11 mouse cellular contexts compared by ENCODE assay signal in the genomic region with DNA sequence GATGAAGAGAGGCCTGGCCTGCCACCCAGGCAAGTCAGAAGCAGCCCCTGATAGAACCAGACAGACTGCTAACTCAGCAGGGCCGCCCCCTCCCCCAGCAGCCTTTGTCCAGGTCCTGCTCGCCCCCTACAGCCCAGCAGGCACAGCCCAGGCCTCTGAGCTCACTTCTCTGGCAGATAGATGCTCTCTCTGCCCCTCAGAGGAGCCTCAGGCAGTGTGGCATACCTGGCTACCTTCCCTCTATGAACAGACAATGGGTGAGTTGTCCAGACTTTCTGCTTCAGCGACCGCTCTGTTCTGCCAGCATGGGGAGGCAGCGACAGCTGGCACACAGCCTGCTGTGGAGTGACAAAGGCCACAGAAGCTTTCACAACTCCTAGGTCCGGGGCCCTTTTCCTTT. TPM values are rescaled to one million over a fixed set of nuclear protein-coding genes. Genes with fewer than 3 reads are reported as not detected.
DNase-seq lines count a peak whose midpoint lies in the region; ATAC-seq and TF ChIP-seq lines count a peak whose summit lies in the region.
"Had no signal": no experiment of that assay in that cellular context is flagged by ENCODE, and none has a peak within 500 bp of the region (broad histone marks: within the 10 kb centered on the region; RNA-seq: fewer than 3 reads in every experiment).

No protein-coding gene starts in this region.

- H3K9me3 ChIP-seq in neural tube, embryonic 13.5 days = no peaks in the 10 kb centered on the region

- no peak overlapping the region for H3K4me3 ChIP-seq in layer of hippocampus, adult 2 months
- no peak overlapping the region for H3K4me3 ChIP-seq in neural tube, embryonic 13.5 days

- ATAC-seq in granulocyte monocyte progenitor cell, adult 5-6 weeks (replicated peaks; ENCODE audit: poor library complexity, severe bottlenecking) = 0 out of 2 replicates have a peak, but pooled peaks have one; percentile 4
- no peak for ATAC-seq in neural tube, embryonic 13.5 days (ENCODE audit: low read depth)

- WGBS in neural tube, embryonic 13.5 days = 13% methylated on average over 6 of the region's 6 CpGs

- peak; percentile 62 for DNase-seq in adrenal gland, postnatal 10 days
- no peak for DNase-seq in adrenal gland, adult 18-20 months (ENCODE audit: low spot score in 2 of 2)
- peak; percentile 48 for DNase-seq in layer of hippocampus, adult 9-11 months
- no peak for DNase-seq in layer of hippocampus, adult 2 months (ENCODE audit: low spot score in 2 of 2)
- DNase-seq in thymus, postnatal 4 days = no peak
- DNase-seq in urinary bladder, adult 2 months (ENCODE audit: low spot score) = no peak
- DNase-seq: adrenal gland, postnatal 25 days; lung, postnatal 10 days had no signal

- TF ChIP-seq CTCF in layer of hippocampus, adult 2 months (conservative IDR thresholded peaks at IDR 0.05) = no peak

- H3K36me3 ChIP-seq in neural tube, embryonic 13.5 days = no peaks in the 10 kb centered on the region

- H3K27ac ChIP-seq in layer of hippocampus, adult 2 months = no peak overlapping the region
- peak overlapping the region; percentile 81 for H3K27ac ChIP-seq in neural tube, embryonic 13.5 days (replicated peaks)

- peak overlapping the region; percentile 85 for H3K4me2 ChIP-seq in neural tube, embryonic 13.5 days

- peaks cover 78% of the 10 kb centered on the region for H3K4me1 ChIP-seq in neural tube, embryonic 13.5 days (replicated peaks)

- H3K9ac ChIP-seq in neural tube, embryonic 13.5 days = peak overlapping the region; percentile 69; the same call in 1 of the 2 replicates

- H3K27me3 ChIP-seq in neural tube, embryonic 13.5 days = peaks cover 10% of the 10 kb centered on the region; the same call in 1 of the 2 replicates

RNA-seq across cellular contexts. Expression of gene Rassf4, which starts 3.6 kb away (rescaled TPM):
- 1 to 10 TPM; 6.0 to 6.3 TPM for total RNA-seq in adrenal gland, postnatal 10 days (2021)
- total RNA-seq in adrenal gland, adult 18-20 months (2021) = 1 to 10 TPM; 3.6 to 5.4 TPM
- total RNA-seq in layer of hippocampus, adult 2 months (2021) = 1 to 10 TPM; 3.8 to 6.0 TPM
- 78.9 and 79.9 TPM in 2 replicates for total RNA-seq in granulocyte monocyte progenitor cell, adult 5-6 weeks (2014; fragmentation: Nextera tagmentation)
- 41.0 and 46.8 TPM in 2 replicates for total RNA-seq in granulocyte monocyte progenitor cell, adult 5-6 weeks (2017)
- polyA plus RNA-seq in neural tube, embryonic 13.5 days (2015; fragmentation: Nextera tagmentation; extraction: Ambion mirVana) = 24.0 and 25.3 TPM in 2 replicates
- 9.0 and 11.9 TPM in 2 replicates for polyA plus RNA-seq in urinary bladder, adult 2 months (2012; rRNA removed)

RNA-seq across cellular contexts. Expression of gene Depp1, which starts 19.7 kb away (rescaled TPM):
- total RNA-seq in adrenal gland, postnatal 10 days (2021) = 100 to 1,000 TPM in 1 of 2 experiments, 10 to 100 TPM in 1; 27.8 to 111 TPM
- 10 to 100 TPM; 10.1 to 23.1 TPM for total RNA-seq in adrenal gland, adult 18-20 months (2021)
- total RNA-seq in layer of hippocampus, adult 2 months (2021) = 1 to 10 TPM in 1 of 2 experiments, under 1 TPM in 1; 0.54 to 1.4 TPM
- not detected in 2 replicates for total RNA-seq in granulocyte monocyte progenitor cell, adult 5-6 weeks (2014; fragmentation: Nextera tagmentation)
- total RNA-seq in granulocyte monocyte progenitor cell, adult 5-6 weeks (2017) = not detected in 2 replicates
- polyA plus RNA-seq in neural tube, embryonic 13.5 days (2015; fragmentation: Nextera tagmentation; extraction: Ambion mirVana) = 11.0 and 14.5 TPM in 2 replicates
- 98.4 and 125 TPM in 2 replicates for polyA plus RNA-seq in urinary bladder, adult 2 months (2012; rRNA removed)

RNA-seq across cellular contexts. Expression of gene Zfp422, which starts 41.3 kb away (rescaled TPM):
- total RNA-seq in adrenal gland, postnatal 10 days (2021) = 10 to 100 TPM; 26.2 to 27.4 TPM
- total RNA-seq in adrenal gland, adult 18-20 months (2021) = 10 to 100 TPM; 14.5 to 21.8 TPM
- 10 to 100 TPM; 21.2 to 22.1 TPM for total RNA-seq in layer of hippocampus, adult 2 months (2021)
- total RNA-seq in granulocyte monocyte progenitor cell, adult 5-6 weeks (2014; fragmentation: Nextera tagmentation) = 110 and 113 TPM in 2 replicates
- total RNA-seq in granulocyte monocyte progenitor cell, adult 5-6 weeks (2017) = 68.6 and 72.0 TPM in 2 replicates
- 160 and 182 TPM in 2 replicates for polyA plus RNA-seq in neural tube, embryonic 13.5 days (2015; fragmentation: Nextera tagmentation; extraction: Ambion mirVana)
- 35.7 and 43.6 TPM in 2 replicates for polyA plus RNA-seq in urinary bladder, adult 2 months (2012; rRNA removed)

RNA-seq across cellular contexts. Expression of gene Tmem72, which starts 46.6 kb away (rescaled TPM):
- total RNA-seq in adrenal gland, postnatal 10 days (2021) = under 1 TPM; 0.09 to 0.33 TPM
- under 1 TPM; 0.03 TPM for total RNA-seq in adrenal gland, adult 18-20 months (2021)
- under 1 TPM; 0.59 to 0.82 TPM for total RNA-seq in layer of hippocampus, adult 2 months (2021)
- total RNA-seq in granulocyte monocyte progenitor cell, adult 5-6 weeks (2014; fragmentation: Nextera tagmentation) = 0.11 and 0.24 TPM in 2 replicates
- total RNA-seq in granulocyte monocyte progenitor cell, adult 5-6 weeks (2017) = under 0.01 and 0.04 TPM in 2 replicates
- 0.29 and 1.0 TPM in 2 replicates for polyA plus RNA-seq in neural tube, embryonic 13.5 days (2015; fragmentation: Nextera tagmentation; extraction: Ambion mirVana)
- polyA plus RNA-seq in urinary bladder, adult 2 months (2012; rRNA removed) = 0.01 and 0.03 TPM in 2 replicates
- polyA plus RNA-seq: small intestine, adult 2 months had no signal

Comparison
In these comparisons a context has a peak if more than half of its experiments do, and no peak if none do; other contexts are left out.
1. DNase-seq: peak in adrenal gland, postnatal 10 days (single experiment) and layer of hippocampus, adult 9-11 months (single experiment); none in adrenal gland, adult 18-20 months (0 of 2), layer of hippocampus, adult 2 months (0 of 2), thymus, postnatal 4 days (single experiment) and urinary bladder, adult 2 months (single experiment).
2. RNA of gene Rassf4, which starts 3.6 kb away (total RNA-seq): 41.0 to 79.9 TPM in granulocyte monocyte progenitor cell, adult 5-6 weeks; 6.0 to 6.3 TPM in adrenal gland, postnatal 10 days, 3.8 to 6.0 TPM in layer of hippocampus, adult 2 months and 3.6 to 5.4 TPM in adrenal gland, adult 18-20 months; every median in the first group is over 4 times any median in the second.
3. RNA of gene Depp1, which starts 19.7 kb away (total RNA-seq): 27.8 to 111 TPM in adrenal gland, postnatal 10 days and 10.1 to 23.1 TPM in adrenal gland, adult 18-20 months; 0.54 to 1.4 TPM in layer of hippocampus, adult 2 months and not detected in granulocyte monocyte progenitor cell, adult 5-6 weeks; every median in the first group is over 4 times any median in the second.